Mouse (Mus musculus) testis, adult 2 months (tissue): ENCODE measurements around the gene Fgfrl1.

Experiments used
- CTCF ChIP-seq: fragments of 200-500 bp; IDR thresholded peaks from 2 replicates; pipeline ENCODE4 v1.5.1; 2012; ENCODE audit warnings: low read depth, mild to moderate bottlenecking, inconsistent platforms, low read length, moderate library complexity; ENCODE audit not compliant: control insufficient read depth, insufficient read depth, insufficient replicate concordance
- POLR2A ChIP-seq: fragments of 200-500 bp; IDR thresholded peaks from 2 replicates; pipeline ENCODE4 v1.6.1; 2012; ENCODE audit warnings: low read depth, mild to moderate bottlenecking, inconsistent platforms, low read length, moderate library complexity; ENCODE audit not compliant: control insufficient read depth

GRCm38 (mm10) chr5:108713096-108713495 lies 20.9 kb downstream of the Fgfrl1 start:
- TF ChIP-seq POLR2A (no peak), CTCF (no peak)
